28 mouse cellular contexts compared by ENCODE assay signal in the genomic region with DNA sequence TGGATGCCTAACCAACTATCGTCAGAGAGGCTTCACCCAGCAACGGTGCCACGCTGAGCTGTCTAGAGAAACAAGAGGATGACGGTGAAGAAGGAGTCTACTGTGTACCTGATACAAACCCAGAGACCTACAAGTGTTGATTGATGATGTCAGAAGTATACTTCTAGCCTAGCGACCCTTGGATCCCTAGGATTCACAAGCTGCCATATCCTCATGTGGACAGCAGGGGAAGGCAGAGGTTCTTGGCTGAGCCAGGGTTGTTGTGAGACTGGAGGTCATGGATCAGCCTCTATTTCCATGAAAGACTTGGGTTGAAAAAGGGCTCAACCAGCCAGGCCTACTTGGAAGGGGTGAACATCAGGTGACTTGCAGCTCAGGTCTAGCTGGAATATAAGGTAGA. TPM values are rescaled to one million over a fixed set of nuclear protein-coding genes. Genes with fewer than 3 reads are reported as not detected.
DNase-seq lines count a peak whose midpoint lies in the region; ATAC-seq and TF ChIP-seq lines count a peak whose summit lies in the region.
"Had no signal": no experiment of that assay in that cellular context is flagged by ENCODE, and none has a peak within 500 bp of the region (broad histone marks: within the 10 kb centered on the region; RNA-seq: fewer than 3 reads in every experiment).

No protein-coding gene starts in this region.

- no peaks in the 10 kb centered on the region for H3K27me3 ChIP-seq in midbrain, embryonic 10.5 days (ENCODE audit: low read depth, poor library complexity, severe bottlenecking)
- H3K27me3 ChIP-seq in midbrain, embryonic 16.5 days (ENCODE audit: control insufficient read depth, insufficient read depth, low read depth, low read length): no peaks in the 10 kb centered on the region
- H3K27me3 ChIP-seq in MEL (ENCODE audit: control insufficient read depth in 1 of 2, insufficient read depth in 2 of 2, low read length in 2 of 2): peaks cover 5 to 21% of the 10 kb centered on the region in 2 experiments
- H3K27me3 ChIP-seq: embryonic facial prominence, embryonic 13.5 days; embryonic facial prominence, embryonic 15.5 days; forebrain, embryonic 12.5 days had no signal

- no peaks in the 10 kb centered on the region for H3K79me2 ChIP-seq in MEL (ENCODE audit: control insufficient read depth, insufficient read depth, low read length, poor library complexity)

- H3K9ac ChIP-seq in midbrain, embryonic 16.5 days (ENCODE audit: low read depth, low read length): no peak overlapping the region
- H3K9ac ChIP-seq in MEL (ENCODE audit: control insufficient read depth, low read depth, low read length, poor library complexity, severe bottlenecking): no peak overlapping the region
- H3K9ac ChIP-seq: embryonic facial prominence, embryonic 13.5 days; embryonic facial prominence, embryonic 15.5 days; forebrain, embryonic 12.5 days had no signal

- no peak overlapping the region for H3K4me3 ChIP-seq in layer of hippocampus, adult 2 months
- no peak overlapping the region for H3K4me3 ChIP-seq in midbrain, embryonic 10.5 days
- H3K4me3 ChIP-seq in midbrain, embryonic 16.5 days (ENCODE audit: low read depth, low read length): no peak overlapping the region
- no peak overlapping the region for H3K4me3 ChIP-seq in MEL (ENCODE audit: control insufficient read depth in 1 of 2, insufficient read depth in 1 of 2, low read depth in 2 of 2, low read length in 2 of 2)
- H3K4me3 ChIP-seq: embryonic facial prominence, embryonic 13.5 days; embryonic facial prominence, embryonic 15.5 days; erythroblast, embryonic 14.5 days; forebrain, embryonic 10.5 days; forebrain, embryonic 12.5 days had no signal

- H3K4me1 ChIP-seq in midbrain, embryonic 10.5 days: no peaks in the 10 kb centered on the region
- H3K4me1 ChIP-seq in midbrain, embryonic 16.5 days (ENCODE audit: control insufficient read depth, insufficient read depth, low read length): no peaks in the 10 kb centered on the region
- H3K4me1 ChIP-seq in MEL (ENCODE audit: control insufficient read depth in 1 of 2, insufficient read depth in 2 of 2, low read length in 2 of 2): no peaks in the 10 kb centered on the region
- H3K4me1 ChIP-seq: embryonic facial prominence, embryonic 13.5 days; embryonic facial prominence, embryonic 15.5 days; forebrain, embryonic 10.5 days; forebrain, embryonic 12.5 days had no signal

- no peak for TF ChIP-seq EP300 in MEL (IDR thresholded peaks at IDR 0.05; ENCODE audit: low read depth in 1 of 2, low read length in 2 of 2)

- 91% methylated on average over 5 of the region's 5 CpGs for WGBS in midbrain, embryonic 10.5 days
- 94% methylated on average over 5 of the region's 5 CpGs for WGBS in midbrain, embryonic 16.5 days

- TF ChIP-seq RAD21 in MEL (IDR thresholded peaks at IDR 0.05; ENCODE audit: low read depth, low read length): peak; percentile 35

- no peak for ATAC-seq in midbrain, embryonic 16.5 days
- ATAC-seq: activated CD4-positive, CD25-positive, alpha-beta regulatory T cell, adult 4 months; forebrain, embryonic 14.5 days; forebrain, embryonic 16.5 days; Patski had no signal

- TF ChIP-seq POLR2A in MEL (IDR thresholded peaks at IDR 0.05; ENCODE audit: control insufficient read depth in 1 of 2, insufficient read depth in 1 of 2, low read depth in 1 of 2, low read length in 2 of 2, poor library complexity in 1 of 2): no peak

- no peaks in the 10 kb centered on the region for H3K9me3 ChIP-seq in midbrain, embryonic 10.5 days (replicated peaks)
- no peaks in the 10 kb centered on the region for H3K9me3 ChIP-seq in midbrain, embryonic 16.5 days (replicated peaks; ENCODE audit: control insufficient read depth, low read length, poor library complexity, severe bottlenecking)
- H3K9me3 ChIP-seq in MEL (replicated peaks; ENCODE audit: insufficient read depth, low read length): no peaks in the 10 kb centered on the region
- H3K9me3 ChIP-seq: embryonic facial prominence, embryonic 13.5 days; embryonic facial prominence, embryonic 15.5 days; forebrain, embryonic 10.5 days; forebrain, embryonic 12.5 days; G1E had no signal

- H3K36me3 ChIP-seq in midbrain, embryonic 10.5 days: no peaks in the 10 kb centered on the region
- H3K36me3 ChIP-seq in midbrain, embryonic 16.5 days (ENCODE audit: control insufficient read depth, insufficient read depth, low read length): no peaks in the 10 kb centered on the region
- no peaks in the 10 kb centered on the region for H3K36me3 ChIP-seq in MEL (ENCODE audit: control insufficient read depth in 1 of 2, insufficient read depth in 2 of 2, low read length in 2 of 2)
- H3K36me3 ChIP-seq: embryonic facial prominence, embryonic 13.5 days; embryonic facial prominence, embryonic 15.5 days; forebrain, embryonic 10.5 days; forebrain, embryonic 12.5 days; G1E had no signal

- H3K27ac ChIP-seq in layer of hippocampus, adult 2 months: peak overlapping the region; percentile 48; the same call in 1 of the 2 replicates
- H3K27ac ChIP-seq in midbrain, embryonic 10.5 days (replicated peaks): no peak overlapping the region
- no peak overlapping the region for H3K27ac ChIP-seq in midbrain, embryonic 16.5 days (ENCODE audit: low read length)
- no peak overlapping the region for H3K27ac ChIP-seq in MEL (ENCODE audit: control insufficient read depth, low read depth, low read length)
- H3K27ac ChIP-seq: embryonic facial prominence, embryonic 13.5 days; embryonic facial prominence, embryonic 15.5 days; forebrain, embryonic 10.5 days; forebrain, embryonic 12.5 days had no signal

- TF ChIP-seq CTCF in layer of hippocampus, adult 2 months (conservative IDR thresholded peaks at IDR 0.05): 0 out of 2 replicates have a peak, but pooled peaks have one; percentile 17
- peak; percentile 34 to 58 (median 53); a peak in 5 of 6 replicates for TF ChIP-seq CTCF in MEL (IDR thresholded peaks at IDR 0.05 in 2 of 3, conservative IDR thresholded peaks at IDR 0.05 in 1 of 3; ENCODE audit: control insufficient read depth in 1 of 3, insufficient read depth in 1 of 3, low read depth in 2 of 3, low read length in 3 of 3, poor library complexity in 1 of 3, severe bottlenecking in 1 of 3)

- no peak for DNase-seq in layer of hippocampus, adult 2 months (ENCODE audit: low spot score in 2 of 2)
- no peak for DNase-seq in layer of hippocampus, adult 9-11 months
- peak; percentile 6 for DNase-seq in midbrain, embryonic 10.5 days (ENCODE audit: low spot score)
- DNase-seq in MEL (ENCODE audit: low read depth, low spot score): peak; percentile 39
- no peak for DNase-seq in ovary, adult 18-20 months (ENCODE audit: low spot score)
- DNase-seq in left cerebral cortex, adult 11 months (ENCODE audit: low spot score): no peak
- DNase-seq: adrenal gland, adult 8-10 months; adrenal gland, postnatal 14 days; adrenal gland, postnatal 36 days; cerebellum, postnatal 14 days; cerebellum, postnatal 36 days; embryo, embryonic 11 days had no signal

- H3K4me2 ChIP-seq in midbrain, embryonic 16.5 days (ENCODE audit: low read length): no peak overlapping the region
- H3K4me2 ChIP-seq: embryonic facial prominence, embryonic 13.5 days; embryonic facial prominence, embryonic 15.5 days; forebrain, embryonic 12.5 days had no signal

TF ChIP-seq in MEL, 35 proteins besides CTCF, POLR2A, EP300 and RAD21:
- TF ChIP-seq GABPA (IDR thresholded peaks at IDR 0.05; ENCODE audit: low read depth, low read length): no peak
- peak; percentile 39 for TF ChIP-seq SMC3 (IDR thresholded peaks at IDR 0.05; ENCODE audit: low read depth, low read length)

RNA-seq across cellular contexts. Expression of a gene that starts 1.7 kb away (rescaled TPM):
- not detected for total RNA-seq in layer of hippocampus, adult 2 months (2021)
- not detected in 2 replicates for polyA plus RNA-seq in midbrain, embryonic 10.5 days (2016; fragmentation: Nextera tagmentation; extraction: Ambion mirVana)
- not detected in 2 replicates for polyA plus RNA-seq in midbrain, embryonic 16.5 days (2015; fragmentation: Nextera tagmentation; extraction: Ambion mirVana)
- total RNA-seq in MEL (2012; rRNA removed): not detected in 2 replicates
- polyA plus RNA-seq in MEL (2012; ENCODE audit: insufficient read depth in 1 of 2, insufficient read length in 2 of 2, low read depth in 1 of 2, low replicate concordance in 2 of 2, missing spikeins in 1 of 2): not detected
- total RNA-seq: adrenal gland, adult 18-20 months; adrenal gland, adult 8-10 months; adrenal gland, postnatal 14 days; adrenal gland, postnatal 36 days; common myeloid progenitor, adult 5-6 weeks; G1E had no signal
- polyA plus RNA-seq: activated CD4-positive, CD25-positive, alpha-beta regulatory T cell, adult 4 months; brain, embryonic 14.5 days; C2C12; embryonic facial prominence, embryonic 11.5 days; embryonic facial prominence, embryonic 13.5 days; embryonic facial prominence, embryonic 15.5 days; erythroblast, embryonic 14.5 days; forebrain, embryonic 10.5 days; forebrain, embryonic 12.5 days; forebrain, embryonic 14.5 days; forebrain, embryonic 16.5 days; G1E had no signal

RNA-seq across cellular contexts. Expression of a gene that starts 13.4 kb away (rescaled TPM):
- not detected for total RNA-seq in layer of hippocampus, adult 2 months (2021)
- not detected in 2 replicates for polyA plus RNA-seq in midbrain, embryonic 10.5 days (2016; fragmentation: Nextera tagmentation; extraction: Ambion mirVana)
- polyA plus RNA-seq in midbrain, embryonic 16.5 days (2015; fragmentation: Nextera tagmentation; extraction: Ambion mirVana): not detected in 2 replicates
- total RNA-seq in MEL (2012; rRNA removed): not detected in 2 replicates
- not detected for polyA plus RNA-seq in MEL (2012; ENCODE audit: insufficient read depth in 1 of 2, insufficient read length in 2 of 2, low read depth in 1 of 2, low replicate concordance in 2 of 2, missing spikeins in 1 of 2)
- total RNA-seq: adrenal gland, adult 18-20 months; adrenal gland, adult 8-10 months; adrenal gland, postnatal 14 days; adrenal gland, postnatal 36 days; common myeloid progenitor, adult 5-6 weeks; G1E had no signal
- polyA plus RNA-seq: activated CD4-positive, CD25-positive, alpha-beta regulatory T cell, adult 4 months; brain, embryonic 14.5 days; C2C12; embryonic facial prominence, embryonic 11.5 days; embryonic facial prominence, embryonic 13.5 days; embryonic facial prominence, embryonic 15.5 days; erythroblast, embryonic 14.5 days; forebrain, embryonic 10.5 days; forebrain, embryonic 12.5 days; forebrain, embryonic 14.5 days; forebrain, embryonic 16.5 days; G1E had no signal

RNA-seq across cellular contexts. Expression of a gene that starts 38.5 kb away (rescaled TPM):
- not detected for total RNA-seq in layer of hippocampus, adult 2 months (2021)
- not detected in 2 replicates for polyA plus RNA-seq in midbrain, embryonic 10.5 days (2016; fragmentation: Nextera tagmentation; extraction: Ambion mirVana)
- polyA plus RNA-seq in midbrain, embryonic 16.5 days (2015; fragmentation: Nextera tagmentation; extraction: Ambion mirVana): not detected in 2 replicates
- not detected in 2 replicates for total RNA-seq in MEL (2012; rRNA removed)
- polyA plus RNA-seq in MEL (2012; ENCODE audit: insufficient read depth in 1 of 2, insufficient read length in 2 of 2, low read depth in 1 of 2, low replicate concordance in 2 of 2, missing spikeins in 1 of 2): not detected
- total RNA-seq: adrenal gland, adult 18-20 months; adrenal gland, adult 8-10 months; adrenal gland, postnatal 14 days; adrenal gland, postnatal 36 days; common myeloid progenitor, adult 5-6 weeks had no signal
- polyA plus RNA-seq: brain, embryonic 14.5 days; C2C12; embryonic facial prominence, embryonic 11.5 days; embryonic facial prominence, embryonic 13.5 days; embryonic facial prominence, embryonic 15.5 days; erythroblast, embryonic 14.5 days; forebrain, embryonic 10.5 days; forebrain, embryonic 12.5 days; forebrain, embryonic 14.5 days; forebrain, embryonic 16.5 days; G1E had no signal

RNA-seq across cellular contexts. Expression of a gene that starts 40.3 kb away (rescaled TPM):
- total RNA-seq in layer of hippocampus, adult 2 months (2021): not detected
- polyA plus RNA-seq in midbrain, embryonic 10.5 days (2016; fragmentation: Nextera tagmentation; extraction: Ambion mirVana): not detected in 2 replicates
- polyA plus RNA-seq in midbrain, embryonic 16.5 days (2015; fragmentation: Nextera tagmentation; extraction: Ambion mirVana): not detected in 2 replicates
- total RNA-seq in MEL (2012; rRNA removed): not detected in 2 replicates
- not detected for polyA plus RNA-seq in MEL (2012; ENCODE audit: insufficient read depth in 1 of 2, insufficient read length in 2 of 2, low read depth in 1 of 2, low replicate concordance in 2 of 2, missing spikeins in 1 of 2)
- total RNA-seq: adrenal gland, adult 18-20 months; adrenal gland, adult 8-10 months; adrenal gland, postnatal 14 days; adrenal gland, postnatal 36 days; common myeloid progenitor, adult 5-6 weeks; G1E had no signal
- polyA plus RNA-seq: activated CD4-positive, CD25-positive, alpha-beta regulatory T cell, adult 4 months; brain, embryonic 14.5 days; embryonic facial prominence, embryonic 11.5 days; embryonic facial prominence, embryonic 13.5 days; embryonic facial prominence, embryonic 15.5 days; erythroblast, embryonic 14.5 days; forebrain, embryonic 10.5 days; forebrain, embryonic 12.5 days; forebrain, embryonic 14.5 days; forebrain, embryonic 16.5 days; G1E had no signal

RNA-seq across cellular contexts. Expression of a gene that starts 52.3 kb away (rescaled TPM):
- not detected for total RNA-seq in layer of hippocampus, adult 2 months (2021)
- polyA plus RNA-seq in midbrain, embryonic 10.5 days (2016; fragmentation: Nextera tagmentation; extraction: Ambion mirVana): not detected in 2 replicates
- not detected in 2 replicates for polyA plus RNA-seq in midbrain, embryonic 16.5 days (2015; fragmentation: Nextera tagmentation; extraction: Ambion mirVana)
- not detected in 2 replicates for total RNA-seq in MEL (2012; rRNA removed)
- polyA plus RNA-seq in MEL (2012; ENCODE audit: insufficient read depth in 1 of 2, insufficient read length in 2 of 2, low read depth in 1 of 2, low replicate concordance in 2 of 2, missing spikeins in 1 of 2): not detected
- total RNA-seq: adrenal gland, adult 18-20 months; adrenal gland, adult 8-10 months; adrenal gland, postnatal 14 days; adrenal gland, postnatal 36 days; common myeloid progenitor, adult 5-6 weeks; G1E had no signal
- polyA plus RNA-seq: activated CD4-positive, CD25-positive, alpha-beta regulatory T cell, adult 4 months; embryonic facial prominence, embryonic 11.5 days; embryonic facial prominence, embryonic 13.5 days; embryonic facial prominence, embryonic 15.5 days; erythroblast, embryonic 14.5 days; forebrain, embryonic 10.5 days; forebrain, embryonic 12.5 days; forebrain, embryonic 14.5 days; forebrain, embryonic 16.5 days; G1E had no signal

Comparison
In these comparisons a context has a peak if more than half of its experiments do, and no peak if none do; other contexts are left out.
1. DNase-seq: peak in midbrain, embryonic 10.5 days (single experiment) and MEL (single experiment); none in layer of hippocampus, adult 2 months (0 of 2), layer of hippocampus, adult 9-11 months (single experiment), ovary, adult 18-20 months (single experiment) and left cerebral cortex, adult 11 months (single experiment).